In the genomic region with DNA sequence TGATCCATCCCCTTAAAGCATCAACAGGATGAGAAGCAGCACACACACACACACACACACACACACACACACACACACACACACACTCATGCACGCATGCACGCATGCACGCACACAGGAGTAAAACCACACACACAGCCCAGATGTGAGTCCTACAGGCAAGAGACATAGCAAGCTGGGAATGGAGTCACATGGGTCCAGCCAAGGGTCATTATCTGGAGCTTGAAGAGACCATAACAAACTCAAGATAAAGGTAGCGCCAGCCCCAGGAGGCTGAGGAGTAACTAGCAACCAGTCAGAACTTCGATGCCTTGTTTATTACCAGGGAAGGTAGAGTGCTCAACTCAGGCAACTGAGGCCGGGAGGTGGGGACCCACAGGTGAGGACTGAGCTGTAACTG, we compare ENCODE assay signal across 15 mouse cellular contexts. TPM values are rescaled to one million over a fixed set of nuclear protein-coding genes. Genes with fewer than 3 reads are reported as not detected.
"Had no signal": no experiment of that assay in that cellular context is flagged by ENCODE, and none has a peak within 500 bp of the region (broad histone marks: within the 10 kb centered on the region; RNA-seq: fewer than 3 reads in every experiment).

No protein-coding gene starts in this region.

- H3K4me2 ChIP-seq: liver, embryonic 12.5 days; midbrain, embryonic 12.5 days; neural tube, embryonic 13.5 days; neural tube, embryonic 15.5 days; stomach, embryonic 15.5 days had no signal

- H3K27me3 ChIP-seq: neural tube, embryonic 13.5 days; neural tube, embryonic 15.5 days; stomach, embryonic 15.5 days had no signal

- DNase-seq: midbrain, embryonic 14.5 days; right cerebral cortex, postnatal 14 days; thymus, adult 2 months; thymus, postnatal 25 days; thymus, postnatal 4 days had no signal

- H3K9ac ChIP-seq: liver, embryonic 12.5 days; liver, embryonic 14.5 days; midbrain, embryonic 12.5 days; neural tube, embryonic 13.5 days; neural tube, embryonic 15.5 days; stomach, embryonic 15.5 days had no signal

- H3K4me3 ChIP-seq: liver, embryonic 12.5 days; midbrain, embryonic 10.5 days; midbrain, embryonic 12.5 days; myocyte; neural tube, embryonic 13.5 days; neural tube, embryonic 15.5 days; stomach, embryonic 15.5 days had no signal

- H3K27ac ChIP-seq: liver, embryonic 12.5 days; liver, embryonic 14.5 days; midbrain, embryonic 10.5 days; midbrain, embryonic 12.5 days; neural tube, embryonic 13.5 days; neural tube, embryonic 15.5 days; stomach, embryonic 15.5 days; stomach, postnatal 0 days had no signal

- H3K36me3 ChIP-seq: liver, embryonic 12.5 days; midbrain, embryonic 10.5 days; midbrain, embryonic 12.5 days; neural tube, embryonic 13.5 days; neural tube, embryonic 15.5 days; stomach, embryonic 15.5 days had no signal

- ATAC-seq: liver, embryonic 12.5 days; midbrain, embryonic 16.5 days had no signal

- H3K9me3 ChIP-seq: liver, embryonic 12.5 days; midbrain, embryonic 10.5 days; midbrain, embryonic 12.5 days; neural tube, embryonic 13.5 days; neural tube, embryonic 15.5 days; stomach, embryonic 15.5 days had no signal

- H3K4me1 ChIP-seq: stomach, embryonic 15.5 days had no signal

RNA-seq across cellular contexts. Expression of a gene that starts 4.9 kb away (rescaled TPM):
- polyA plus RNA-seq: myocyte had no signal
